Mouse (Mus musculus): Measurements from ENCODE around the gene Kif3b. TPM values are rescaled to one million over a fixed set of nuclear protein-coding genes. Genes with fewer than 3 reads are reported as not detected.
"Not testable (repeated sequence)": the region's sequence is repeated elsewhere in the genome, so short reads cannot be mapped to it uniquely, and the experiment has no call there.

Gene Kif3b
- total RNA-seq, 2 experiments from 2014 or later = 3.6 to 4.3 TPM

GRCm38 (mm10) chr2:153276440-153276839 is 14.8 kb upstream of the Kif3b start:
- Histone ChIP-seq H3K4me3 (no peak overlapping the region), H3K27ac (no peak overlapping the region)
- intact Hi-C loops (cut with DNase I) = no loop called here
- no peak for DNase-seq
- no peak for TF ChIP-seq CTCF (IDR thresholded peaks at IDR 0.05)

- H3K27ac ChIP-seq; H3K4me3 ChIP-seq; DNase-seq; intact Hi-C loops (cut with DNase I): not testable (repeated sequence)
- TF ChIP-seq CTCF (IDR thresholded peaks at IDR 0.05) = peak; percentile 26; the same call in 1 of the 2 replicates
Observed at GRCm38 (mm10) chr2:153276846-153277245, 14.4 kb upstream of the Kif3b start.

- TF ChIP-seq CTCF (IDR thresholded peaks at IDR 0.05) = no peak
Observed at GRCm38 (mm10) chr2:153278357-153278756, 12.9 kb upstream of the Kif3b start.

GRCm38 (mm10) chr2:153283919-153284318 is 7.3 kb upstream of the Kif3b start:
- no peak for DNase-seq
- no peak for TF ChIP-seq CTCF (IDR thresholded peaks at IDR 0.05)
- H3K4me3 ChIP-seq = no peak overlapping the region
- intact Hi-C loops (cut with DNase I) = no loop called here
- H3K27ac ChIP-seq = no peak overlapping the region

More at GRCm38 (mm10) chr2:153278357-153278756, 12.9 kb upstream of the Kif3b start:
- DNase-seq = no peak
- Histone ChIP-seq H3K4me3 (no peak overlapping the region), H3K27ac (no peak overlapping the region)
- intact Hi-C loops (cut with DNase I) = no loop called here

- TF ChIP-seq CTCF (IDR thresholded peaks at IDR 0.05) = no peak
- intact Hi-C loops (cut with DNase I) = no loop called here
- DNase-seq = no peak
Observed at GRCm38 (mm10) chr2:153286524-153286923, 4.7 kb upstream of the Kif3b start.

GRCm38 (mm10) chr2:153287835-153288234 is 3.4 kb upstream of the Kif3b start:
- no peak for DNase-seq
- no peak for TF ChIP-seq CTCF (IDR thresholded peaks at IDR 0.05)
- intact Hi-C loops (cut with DNase I) = no loop called here

More at GRCm38 (mm10) chr2:153286524-153286923, 4.7 kb upstream of the Kif3b start:
- no peak overlapping the region for H3K27ac ChIP-seq
- H3K4me3 ChIP-seq = no peak overlapping the region

GRCm38 (mm10) chr2:153292305-153292861 is 1.2 kb downstream of the Kif3b start:
- no peak for TF ChIP-seq CTCF (IDR thresholded peaks at IDR 0.05)
- intact Hi-C loops (cut with DNase I) = loop anchor here (5.0 kb wide), 1 partner anchor 50 kb away; the partner anchor contains the start of genes Plagl2 and Pofut1
- Histone ChIP-seq H3K4me3 (peak overlapping the region; percentile 85), H3K27ac (no peak overlapping the region)
- no peak for DNase-seq

More at GRCm38 (mm10) chr2:153287835-153288234, 3.4 kb upstream of the Kif3b start:
- Histone ChIP-seq H3K27ac (no peak overlapping the region), H3K4me3 (no peak overlapping the region)

GRCm38 (mm10) chr2:153295196-153295595 is 4.0 kb downstream of the Kif3b start:
- H3K27ac ChIP-seq = no peak overlapping the region
- intact Hi-C loops (cut with DNase I) = no loop called here
- H3K4me3 ChIP-seq = no peak overlapping the region
- no peak for DNase-seq
- no peak for TF ChIP-seq CTCF (IDR thresholded peaks at IDR 0.05)

GRCm38 (mm10) chr2:153297771-153298170 is 6.6 kb downstream of the Kif3b start:
- no peak overlapping the region for H3K4me3 ChIP-seq
- intact Hi-C loops (cut with DNase I) = no loop called here

GRCm38 (mm10) chr2:153298460-153298859 is 7.2 kb downstream of the Kif3b start:
- TF ChIP-seq CTCF (IDR thresholded peaks at IDR 0.05) = no peak
- Histone ChIP-seq H3K4me3 (no peak overlapping the region), H3K27ac (peak overlapping the region; percentile 20; the same call in 1 of the 2 replicates)
- DNase-seq = no peak
- intact Hi-C loops (cut with DNase I) = no loop called here

More at GRCm38 (mm10) chr2:153297771-153298170, 6.6 kb downstream of the Kif3b start:
- DNase-seq = no peak
- H3K27ac ChIP-seq = 0 out of 2 replicates have a peak overlapping the region, but pooled peaks have one; percentile 16
- TF ChIP-seq CTCF (IDR thresholded peaks at IDR 0.05) = no peak

- TF ChIP-seq CTCF (IDR thresholded peaks at IDR 0.05) = peak; percentile 35
- intact Hi-C loops (cut with DNase I) = no loop called here
- no peak for DNase-seq
Observed at GRCm38 (mm10) chr2:153298863-153299262, 7.7 kb downstream of the Kif3b start.

GRCm38 (mm10) chr2:153301123-153301522 is 9.9 kb downstream of the Kif3b start:
- no peak overlapping the region for H3K4me3 ChIP-seq
- H3K27ac ChIP-seq = no peak overlapping the region
- intact Hi-C loops (cut with DNase I) = loop anchor here (10.0 kb wide), 1 partner anchor 114 kb away; no protein-coding TSS in a partner anchor
- TF ChIP-seq CTCF (IDR thresholded peaks at IDR 0.05) = no peak
- DNase-seq = no peak

More at GRCm38 (mm10) chr2:153298863-153299262, 7.7 kb downstream of the Kif3b start:
- Histone ChIP-seq H3K4me3 (no peak overlapping the region), H3K27ac (peak overlapping the region; percentile 20; the same call in 1 of the 2 replicates)

GRCm38 (mm10) chr2:153305240-153305639 is 14.0 kb downstream of the Kif3b start:
- no peak for TF ChIP-seq CTCF (IDR thresholded peaks at IDR 0.05)
- Histone ChIP-seq H3K4me3 (no peak overlapping the region), H3K27ac (no peak overlapping the region)
- intact Hi-C loops (cut with DNase I) = loop anchor here (10.0 kb wide), 1 partner anchor 110 kb away; no protein-coding TSS in a partner anchor
- no peak for DNase-seq

Measured in gastrocnemius, adult 2 months (tissue).